Mouse (Mus musculus): ENCODE measurements at regions not wholly inside any gene's neighbourhood (a gene's known extent, or its start where the extent isn't known, plus 50 kb on each side); places are given as distances from the start of the nearest gene placed in this dataset.

- H3K27ac ChIP-seq, result no peak overlapping the region
- no peaks in the 10 kb centered on the region for H3K36me3 ChIP-seq
- no peak for ATAC-seq (ENCODE audit: insufficient read depth, low FRiP score, low read depth)
- no peak overlapping the region for H3K4me3 ChIP-seq (replicated peaks)
- H3K4me1 ChIP-seq, result no peaks in the 10 kb centered on the region
- no peaks in the 10 kb centered on the region for H3K27me3 ChIP-seq (replicated peaks)
- H3K4me2 ChIP-seq, result no peak overlapping the region
- H3K9ac ChIP-seq, result no peak overlapping the region
- no peaks in the 10 kb centered on the region for H3K9me3 ChIP-seq
- 47% methylated on average over 2 of the region's 2 CpGs for WGBS
Observed at GRCm38 (mm10) chr4:55882541-55882940, 350.3 kb upstream of the Klf4 start.

- Histone ChIP-seq H3K27me3 (replicated peaks) (no peaks in the 10 kb centered on the region), H3K9ac (no peak overlapping the region), H3K27ac (no peak overlapping the region), H3K36me3 (no peaks in the 10 kb centered on the region), H3K9me3 (no peaks in the 10 kb centered on the region), H3K4me2 (no peak overlapping the region), H3K4me1 (no peaks in the 10 kb centered on the region), H3K4me3 (replicated peaks) (no peak overlapping the region)
- no peak for ATAC-seq (ENCODE audit: insufficient read depth, low FRiP score, low read depth)
- 91% methylated on average over 12 of the region's 12 CpGs for WGBS
Observed at GRCm38 (mm10) chr4:55875304-55875703, 343.0 kb upstream of the Klf4 start.

GRCm38 (mm10) chr4:55874875-55875274 lies 342.6 kb upstream of the Klf4 start:
- Histone ChIP-seq H3K4me3 (replicated peaks) (no peak overlapping the region), H3K4me1 (no peaks in the 10 kb centered on the region), H3K27me3 (replicated peaks) (no peaks in the 10 kb centered on the region), H3K36me3 (no peaks in the 10 kb centered on the region), H3K27ac (no peak overlapping the region), H3K9me3 (no peaks in the 10 kb centered on the region), H3K4me2 (no peak overlapping the region), H3K9ac (no peak overlapping the region)
- ATAC-seq (ENCODE audit: insufficient read depth, low FRiP score, low read depth), result no peak
- 74% methylated on average over 7 of the region's 7 CpGs for WGBS

- WGBS, result 77% methylated on average over 4 of the region's 4 CpGs
- H3K4me1 ChIP-seq, result no peaks in the 10 kb centered on the region
Observed at GRCm38 (mm10) chr4:55874276-55874675, 342.0 kb upstream of the Klf4 start.

GRCm38 (mm10) chr4:55860055-55860454 lies 327.8 kb upstream of the Klf4 start:
- ATAC-seq (ENCODE audit: insufficient read depth, low FRiP score, low read depth), result no peak
- 57% methylated on average over 2 of the region's 2 CpGs for WGBS
- no peaks in the 10 kb centered on the region for H3K27me3 ChIP-seq (replicated peaks)
- H3K36me3 ChIP-seq, result no peaks in the 10 kb centered on the region
- no peak overlapping the region for H3K9ac ChIP-seq
- H3K9me3 ChIP-seq, result no peaks in the 10 kb centered on the region
- H3K27ac ChIP-seq, result no peak overlapping the region
- no peak overlapping the region for H3K4me2 ChIP-seq
- no peaks in the 10 kb centered on the region for H3K4me1 ChIP-seq
- no peak overlapping the region for H3K4me3 ChIP-seq (replicated peaks)

More at GRCm38 (mm10) chr4:55874276-55874675, 342.0 kb upstream of the Klf4 start:
- H3K36me3 ChIP-seq, result no peaks in the 10 kb centered on the region
- no peak for ATAC-seq (ENCODE audit: insufficient read depth, low FRiP score, low read depth)
- no peak overlapping the region for H3K4me3 ChIP-seq (replicated peaks)
- no peak overlapping the region for H3K27ac ChIP-seq
- no peaks in the 10 kb centered on the region for H3K27me3 ChIP-seq (replicated peaks)
- H3K9me3 ChIP-seq, result no peaks in the 10 kb centered on the region
- H3K4me2 ChIP-seq, result no peak overlapping the region
- no peak overlapping the region for H3K9ac ChIP-seq

GRCm38 (mm10) chr4:55859211-55859761 lies 327.0 kb upstream of the Klf4 start:
- H3K9me3 ChIP-seq, result no peaks in the 10 kb centered on the region
- no peak overlapping the region for H3K4me3 ChIP-seq (replicated peaks)
- H3K9ac ChIP-seq, result no peak overlapping the region
- no peak for ATAC-seq (ENCODE audit: insufficient read depth, low FRiP score, low read depth)
- WGBS, result 75% methylated on average over 2 of the region's 2 CpGs
- H3K4me1 ChIP-seq, result no peaks in the 10 kb centered on the region
- no peak overlapping the region for H3K4me2 ChIP-seq
- H3K27me3 ChIP-seq (replicated peaks), result no peaks in the 10 kb centered on the region
- H3K36me3 ChIP-seq, result no peaks in the 10 kb centered on the region
- no peak overlapping the region for H3K27ac ChIP-seq

GRCm38 (mm10) chr4:55851430-55851829 lies 319.2 kb upstream of the Klf4 start:
- 84% methylated on average over 1 of the region's 1 CpGs for WGBS
- Histone ChIP-seq H3K27me3 (replicated peaks) (no peaks in the 10 kb centered on the region), H3K27ac (no peak overlapping the region), H3K9ac (no peak overlapping the region), H3K4me2 (no peak overlapping the region), H3K4me3 (replicated peaks) (no peak overlapping the region), H3K9me3 (no peaks in the 10 kb centered on the region), H3K36me3 (no peaks in the 10 kb centered on the region), H3K4me1 (no peaks in the 10 kb centered on the region)
- no peak for ATAC-seq (ENCODE audit: insufficient read depth, low FRiP score, low read depth)

GRCm38 (mm10) chr4:55851027-55851426 lies 318.8 kb upstream of the Klf4 start:
- no peak for ATAC-seq (ENCODE audit: insufficient read depth, low FRiP score, low read depth)
- H3K27me3 ChIP-seq (replicated peaks), result no peaks in the 10 kb centered on the region
- H3K4me2 ChIP-seq, result no peak overlapping the region
- WGBS, result 74% methylated on average over 5 of the region's 5 CpGs
- H3K27ac ChIP-seq, result no peak overlapping the region
- H3K9ac ChIP-seq, result no peak overlapping the region
- no peaks in the 10 kb centered on the region for H3K36me3 ChIP-seq
- no peaks in the 10 kb centered on the region for H3K9me3 ChIP-seq
- no peak overlapping the region for H3K4me3 ChIP-seq (replicated peaks)
- H3K4me1 ChIP-seq, result no peaks in the 10 kb centered on the region

- H3K4me1 ChIP-seq, result peaks cover 4% of the 10 kb centered on the region
- ATAC-seq (ENCODE audit: insufficient read depth, low FRiP score, low read depth), result peak; percentile 83; the same call in 1 of the 2 replicates
- H3K4me3 ChIP-seq (replicated peaks), result no peak overlapping the region
- no peaks in the 10 kb centered on the region for H3K27me3 ChIP-seq (replicated peaks)
- H3K9ac ChIP-seq, result no peak overlapping the region
- no peak overlapping the region for H3K4me2 ChIP-seq
- H3K36me3 ChIP-seq, result no peaks in the 10 kb centered on the region
- H3K9me3 ChIP-seq, result no peaks in the 10 kb centered on the region
- WGBS, result 34% methylated on average over 12 of the region's 12 CpGs
- H3K27ac ChIP-seq, result peak overlapping the region; percentile 72
Observed at GRCm38 (mm10) chr4:55843727-55844401, 311.6 kb upstream of the Klf4 start.

GRCm38 (mm10) chr4:55838568-55838967 lies 306.3 kb upstream of the Klf4 start:
- Histone ChIP-seq H3K4me2 (no peak overlapping the region), H3K36me3 (no peaks in the 10 kb centered on the region), H3K4me1 (no peaks in the 10 kb centered on the region), H3K27me3 (replicated peaks) (no peaks in the 10 kb centered on the region), H3K4me3 (replicated peaks) (no peak overlapping the region), H3K27ac (no peak overlapping the region), H3K9ac (no peak overlapping the region), H3K9me3 (no peaks in the 10 kb centered on the region)
- 81% methylated on average over 3 of the region's 3 CpGs for WGBS
- ATAC-seq (ENCODE audit: insufficient read depth, low FRiP score, low read depth), result no peak

GRCm38 (mm10) chr4:55824047-55824760 lies 291.9 kb upstream of the Klf4 start:
- no peak overlapping the region for H3K9ac ChIP-seq
- no peaks in the 10 kb centered on the region for H3K4me1 ChIP-seq
- H3K9me3 ChIP-seq, result no peaks in the 10 kb centered on the region
- no peaks in the 10 kb centered on the region for H3K27me3 ChIP-seq (replicated peaks)
- H3K27ac ChIP-seq, result no peak overlapping the region
- 75% methylated on average over 9 of the region's 9 CpGs for WGBS
- H3K4me2 ChIP-seq, result no peak overlapping the region
- ATAC-seq (ENCODE audit: insufficient read depth, low FRiP score, low read depth), result no peak
- no peak overlapping the region for H3K4me3 ChIP-seq (replicated peaks)
- H3K36me3 ChIP-seq, result no peaks in the 10 kb centered on the region

GRCm38 (mm10) chr4:55823583-55823982 lies 291.3 kb upstream of the Klf4 start:
- H3K4me2 ChIP-seq, result no peak overlapping the region
- no peaks in the 10 kb centered on the region for H3K27me3 ChIP-seq (replicated peaks)
- no peaks in the 10 kb centered on the region for H3K4me1 ChIP-seq
- no peak overlapping the region for H3K4me3 ChIP-seq (replicated peaks)
- no peaks in the 10 kb centered on the region for H3K36me3 ChIP-seq
- ATAC-seq (ENCODE audit: insufficient read depth, low FRiP score, low read depth), result no peak
- no peaks in the 10 kb centered on the region for H3K9me3 ChIP-seq
- no peak overlapping the region for H3K27ac ChIP-seq
- H3K9ac ChIP-seq, result no peak overlapping the region
- WGBS, result 74% methylated on average over 1 of the region's 1 CpGs
